Mouse (Mus musculus) hindbrain, postnatal 0 days (tissue): Measurements from ENCODE around the gene Naa35. TPM values are rescaled to one million over a fixed set of nuclear protein-coding genes. Genes with fewer than 3 reads are reported as not detected.

Experiments
- ATAC-seq: fragments of 200-750 bp; cut with Nextera tagmentation; 2 replicates; pipeline ENCODE4 v1.8.0; 2017; ENCODE audit warnings: mild to moderate bottlenecking, moderate TSS enrichment, moderate library complexity
- DNase-seq: peaks from one replicate; pipeline ENCODE4 v3.0.0-alpha.2; 2015; ENCODE audit warnings: low spot score
- H3K27ac ChIP-seq: fragments of 300-500 bp; sonication (generic); 2 replicates; pipeline ENCODE4 v1.5.1; 2014; ENCODE audit warnings: mild to moderate bottlenecking
- H3K27me3 ChIP-seq: fragments of 300-500 bp; sonication (generic); 2 replicates; pipeline ENCODE4 v1.6.1; 2014; ENCODE audit warnings: low read length, mixed read lengths; ENCODE audit not compliant: insufficient read depth
- H3K36me3 ChIP-seq: fragments of 300-500 bp; sonication (generic); 2 replicates; pipeline ENCODE4 v1.6.1; 2014; ENCODE audit warnings: low read length, mixed read lengths; ENCODE audit not compliant: insufficient read depth
- H3K4me1 ChIP-seq: fragments of 300-500 bp; sonication (generic); 2 replicates; pipeline ENCODE4 v1.6.1; 2014; ENCODE audit warnings: antibody characterized with exemption, low read length, mixed read lengths; ENCODE audit not compliant: insufficient read depth
- H3K4me2 ChIP-seq: fragments of 300-500 bp; sonication (generic); 2 replicates; pipeline ENCODE4 v1.6.1; 2014; ENCODE audit warnings: low read depth, mild to moderate bottlenecking, low read length, moderate library complexity, mixed read lengths
- H3K4me3 ChIP-seq: fragments of 300-500 bp; sonication (generic); 2 replicates; pipeline ENCODE4 v1.5.1; 2014; ENCODE audit warnings: low read length
- H3K9ac ChIP-seq: fragments of 300-500 bp; sonication (generic); replicated peaks from 2 replicates; pipeline ENCODE4 v1.6.1; 2014; ENCODE audit warnings: mild to moderate bottlenecking, low read length, moderate library complexity, mixed read lengths
- H3K9me3 ChIP-seq: fragments of 300-500 bp; sonication (generic); 2 replicates; pipeline ENCODE4 v1.6.1; 2016; ENCODE audit warnings: low read length, mixed read lengths
- CTCF ChIP-seq: IDR thresholded peaks from 2 replicates; pipeline ENCODE4 v1.5.1; 2016; ENCODE audit warnings: antibody characterized with exemption, control low read depth, low read depth
- WGBS: fragments of 180-500 bp; shearing (Covaris S2); extraction: QIAGEN DNeasy Blood & Tissue Kit; methylation state at CpG from one replicate; pipeline ENCODE4 v1.1.7; 2014; 5-methylcytosine and 5-hydroxymethylcytosine counted together
- polyA plus RNA-seq: library from polyadenylated mRNA; unstranded; fragments of >200 nt; fragmentation: Nextera tagmentation; extraction: Ambion mirVana; gene quantifications from 2 replicates; pipeline ENCODE4 v1.2.1, GENCODE M21; 2015
- total RNA-seq: library from RNA; depleted of rRNA; stranded (reverse); fragments of >200 nt; gene quantifications from 2 replicates; pipeline ENCODE4 v1.2.3, GENCODE M21; 2014

Naa35 gene
- total and polyA plus RNA-seq, 2 experiments from 2014 or later = 98.5 to 99.6 TPM

GRCm38 (mm10) chr13:59674761-59675150, 89.7 kb downstream of the Naa35 start:
- 0 out of 2 replicates have a peak, but pooled peaks cover 3% of the 10 kb centered on the region for H3K4me1 ChIP-seq

GRCm38 (mm10) chr13:59675151-59676011, 90.3 kb downstream of the Naa35 start, which contains the start of gene Golm1:
Gene Golm1 (minus strand): TSS chr13:59675811.
- Histone ChIP-seq H3K27ac (peak within 1 kb of the TSS; percentile 66), H3K27me3 (no peaks in the 10 kb centered on the region), H3K4me3 (peak within 1 kb of the TSS; percentile 80), H3K36me3 (no peaks in the 10 kb centered on the region), H3K9me3 (no peaks in the 10 kb centered on the region), H3K4me2 (peak within 1 kb of the TSS; percentile 80), H3K4me1 (0 out of 2 replicates have a peak, but pooled peaks cover 3% of the 10 kb centered on the region), H3K9ac (peak within 1 kb of the TSS; percentile 76)
- peak; percentile 81 for ATAC-seq
- no peak for TF ChIP-seq CTCF
- WGBS = 1% methylated on average over 54 of the region's 61 CpGs
- DNase-seq = peak; percentile 69

More at GRCm38 (mm10) chr13:59674761-59675150, 89.7 kb downstream of the Naa35 start:
- ATAC-seq = no peak
- Histone ChIP-seq H3K4me2 (peak overlapping the region; percentile 80), H3K36me3 (no peaks in the 10 kb centered on the region), H3K4me3 (peak overlapping the region; percentile 80), H3K27ac (peak overlapping the region; percentile 66; the same call in 1 of the 2 replicates), H3K9ac (peak overlapping the region; percentile 76), H3K9me3 (no peaks in the 10 kb centered on the region), H3K27me3 (no peaks in the 10 kb centered on the region)
- 1% methylated on average over 13 of the region's 13 CpGs for WGBS
- TF ChIP-seq CTCF = no peak
- peak; percentile 28 for DNase-seq

GRCm38 (mm10) chr13:59676316-59677229, 91.5 kb downstream of the Naa35 start:
- Histone ChIP-seq H3K27ac (no peak overlapping the region), H3K4me1 (0 out of 2 replicates have a peak, but pooled peaks cover 3% of the 10 kb centered on the region), H3K9ac (no peak overlapping the region), H3K27me3 (no peaks in the 10 kb centered on the region), H3K4me2 (no peak overlapping the region), H3K4me3 (no peak overlapping the region), H3K36me3 (no peaks in the 10 kb centered on the region), H3K9me3 (no peaks in the 10 kb centered on the region)
- ATAC-seq = no peak
- 79% methylated on average over 11 of the region's 12 CpGs for WGBS
- TF ChIP-seq CTCF = no peak
- DNase-seq = no peak

GRCm38 (mm10) chr13:59679306-59679705, 94.2 kb downstream of the Naa35 start:
- Histone ChIP-seq H3K9ac (no peak overlapping the region), H3K9me3 (no peaks in the 10 kb centered on the region), H3K4me3 (no peak overlapping the region), H3K27ac (no peak overlapping the region), H3K4me2 (no peak overlapping the region), H3K4me1 (no peaks in the 10 kb centered on the region), H3K36me3 (no peaks in the 10 kb centered on the region), H3K27me3 (no peaks in the 10 kb centered on the region)
- WGBS = 64% methylated on average over 4 of the region's 4 CpGs
- DNase-seq (no peak), ATAC-seq (no peak)
- TF ChIP-seq CTCF = no peak

DNA sequence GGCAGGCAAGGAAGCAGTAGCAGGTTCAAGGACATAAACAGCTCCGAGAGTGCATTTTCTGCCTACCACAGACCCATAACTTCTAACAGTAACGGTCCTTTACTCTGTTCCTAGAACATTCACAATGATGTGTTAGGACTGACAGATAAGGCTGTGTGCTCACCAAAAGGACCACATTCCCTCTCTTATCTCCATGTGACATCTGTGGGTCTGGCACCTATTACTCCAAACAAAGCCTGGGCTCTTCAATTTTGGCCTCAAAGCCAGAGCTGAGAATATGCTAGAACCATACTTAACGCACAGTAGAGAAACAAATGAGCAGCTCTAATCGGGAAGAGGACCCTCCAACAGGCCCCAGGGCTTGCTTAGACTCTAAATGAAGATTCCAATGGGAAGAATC, 94.8 kb downstream of the Naa35 start:
- Histone ChIP-seq H3K4me1 (no peaks in the 10 kb centered on the region), H3K4me2 (no peak overlapping the region), H3K9ac (no peak overlapping the region), H3K4me3 (no peak overlapping the region), H3K9me3 (no peaks in the 10 kb centered on the region), H3K27me3 (no peaks in the 10 kb centered on the region), H3K36me3 (no peaks in the 10 kb centered on the region), H3K27ac (no peak overlapping the region)
- TF ChIP-seq CTCF = no peak
- DNase-seq (no peak), ATAC-seq (no peak)
- WGBS = 78% methylated on average over 4 of the region's 4 CpGs

GRCm38 (mm10) chr13:59682629-59683028, 97.6 kb downstream of the Naa35 start:
- 50% methylated on average over 7 of the region's 7 CpGs for WGBS
- no peaks in the 10 kb centered on the region for H3K27me3 ChIP-seq
- no peak for ATAC-seq

More at GRCm38 (mm10) chr13:59682629-59683028, 97.6 kb downstream of the Naa35 start:
- no peak for TF ChIP-seq CTCF
- no peaks in the 10 kb centered on the region for H3K4me1 ChIP-seq
- no peak overlapping the region for H3K4me2 ChIP-seq
- H3K4me3 ChIP-seq = no peak overlapping the region
- no peaks in the 10 kb centered on the region for H3K9me3 ChIP-seq
- H3K9ac ChIP-seq = no peak overlapping the region
- DNase-seq = no peak
- H3K36me3 ChIP-seq = no peaks in the 10 kb centered on the region
- no peak overlapping the region for H3K27ac ChIP-seq
